Mouse (Mus musculus) central nervous system, embryonic 18 days (tissue): ENCODE results near the gene Vmn2r102. TPM values are rescaled to one million over a fixed set of nuclear protein-coding genes. Genes with fewer than 3 reads are reported as not detected.

ENCODE experiments used
- polyA plus RNA-seq: library from polyadenylated mRNA; depleted of rRNA; stranded (reverse); fragments of >200 nt; gene quantifications from 2 replicates; pipeline ENCODE4 v1.2.3, GENCODE M21; 2012; rRNA removed

Gene Vmn2r102
- not detected in 2 replicates for polyA plus RNA-seq

DNA sequence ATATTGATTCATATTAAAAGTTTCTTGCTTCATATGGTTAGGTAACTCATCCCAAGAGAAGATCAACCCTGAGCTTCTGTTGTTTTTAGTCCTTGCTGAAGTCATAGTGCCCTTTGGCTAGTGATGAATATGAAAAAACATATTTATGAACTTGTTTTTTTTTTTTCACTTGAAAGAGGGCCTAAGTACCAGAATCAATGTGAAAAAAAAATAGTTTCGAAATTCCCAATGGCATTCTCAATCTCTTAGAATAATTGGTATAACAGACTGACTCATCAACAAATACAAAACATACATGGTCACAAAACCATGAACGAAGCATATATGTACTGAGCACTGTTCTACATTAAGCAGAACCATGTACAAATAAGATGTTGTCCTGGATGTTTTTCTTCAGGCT lies at the start of gene Vmn2r102:
TSS of gene Vmn2r102 (plus strand) at position 301 of the 400 bp plus-strand sequence.

Other genes starting within 250 kb of the Vmn2r102 start
- not detected in 2 replicates for gene Vmn2r100, start 155.6 kb upstream of the Vmn2r102 start, polyA plus RNA-seq
- not detected in 2 replicates for gene Vmn2r101, start 83.1 kb upstream of the Vmn2r102 start, polyA plus RNA-seq
- gene Vmn2r103, start 113.0 kb downstream of the Vmn2r102 start, polyA plus RNA-seq = not detected in 2 replicates